Mouse (Mus musculus) right cerebral cortex, adult 18-20 months (tissue): ENCODE measurements around the gene Dnah17.

Experiments
- DNase-seq: peaks from one replicate; pipeline ENCODE4 v3.0.0; 2022; ENCODE audit warnings: mixed read lengths

The Dnah17 gene

GRCm38 (mm10) chr11:118084266-118084665, 46.2 kb downstream of the Dnah17 start:
- DNase-seq, result no peak

- peak; percentile 64 for DNase-seq
Measured at GRCm38 (mm10) chr11:118083811-118084210, 46.6 kb downstream of the Dnah17 start.

- no peak for DNase-seq
Measured at GRCm38 (mm10) chr11:118082294-118082693, 48.1 kb downstream of the Dnah17 start.

GRCm38 (mm10) chr11:118079750-118080149, 50.7 kb downstream of the Dnah17 start:
- no peak for DNase-seq

- DNase-seq, result no peak
Measured at GRCm38 (mm10) chr11:118076929-118077328, 53.5 kb downstream of the Dnah17 start.

GRCm38 (mm10) chr11:118075035-118075522, 55.4 kb downstream of the Dnah17 start:
- no peak for DNase-seq

- no peak for DNase-seq
Measured at GRCm38 (mm10) chr11:118071227-118071912, 59.1 kb downstream of the Dnah17 start.

- DNase-seq, result no peak
Measured at GRCm38 (mm10) chr11:118068812-118069332, 61.6 kb downstream of the Dnah17 start.

- no peak for DNase-seq
Measured at GRCm38 (mm10) chr11:118067588-118067987, 62.8 kb downstream of the Dnah17 start.

GRCm38 (mm10) chr11:118060038-118060437, 70.4 kb downstream of the Dnah17 start:
- DNase-seq, result no peak

GRCm38 (mm10) chr11:118058872-118059271, 71.6 kb downstream of the Dnah17 start:
- no peak for DNase-seq

GRCm38 (mm10) chr11:118058367-118058766, 72.1 kb downstream of the Dnah17 start:
- DNase-seq, result no peak

- DNase-seq, result no peak
Measured at GRCm38 (mm10) chr11:118050174-118050573, 80.3 kb downstream of the Dnah17 start.

- DNase-seq, result no peak
Measured at GRCm38 (mm10) chr11:118049641-118050040, 80.8 kb downstream of the Dnah17 start.

GRCm38 (mm10) chr11:118043293-118043907, 87.0 kb downstream of the Dnah17 start:
- peak; percentile 74 for DNase-seq

- DNase-seq, result no peak
Measured at GRCm38 (mm10) chr11:118042791-118043190, 87.6 kb downstream of the Dnah17 start.

GRCm38 (mm10) chr11:118035068-118035467, 95.4 kb downstream of the Dnah17 start:
- DNase-seq, result no peak

GRCm38 (mm10) chr11:118034395-118034794, 96.0 kb downstream of the Dnah17 start:
- DNase-seq, result no peak

- DNase-seq, result no peak
Measured at GRCm38 (mm10) chr11:118031134-118031533, 99.3 kb downstream of the Dnah17 start.

GRCm38 (mm10) chr11:118029170-118029569, 101.3 kb downstream of the Dnah17 start:
- DNase-seq, result no peak

- DNase-seq, result no peak
Measured at GRCm38 (mm10) chr11:118024111-118024510, 106.3 kb downstream of the Dnah17 start.

- DNase-seq, result no peak
Measured at GRCm38 (mm10) chr11:118023475-118023874, 107.0 kb downstream of the Dnah17 start.

- DNase-seq, result peak; percentile 65
Measured at GRCm38 (mm10) chr11:118021806-118022205, 108.6 kb downstream of the Dnah17 start.

- DNase-seq, result no peak
Measured at GRCm38 (mm10) chr11:118018328-118018727, 112.1 kb downstream of the Dnah17 start.
